Mouse (Mus musculus) liver, embryonic 14.5 days (tissue): ENCODE measurements around the gene Rbm6. TPM values are rescaled to one million over a fixed set of nuclear protein-coding genes. Genes with fewer than 3 reads are reported as not detected.
A peak's percentile ranks its signal among the peaks of the same experiment; 100 is the strongest.

Experiments
- ATAC-seq: fragments of 200-750 bp; cut with Nextera tagmentation; 2 replicates; pipeline ENCODE4 v1.8.0; 2017; ENCODE audit warnings: moderate number of reproducible peaks, mild to moderate bottlenecking, moderate library complexity; ENCODE audit not compliant: insufficient read depth
- DNase-seq, 3 experiments: peaks; one replicate each; pipeline ENCODE4 v3.0.0-alpha.2; 2012 to 2013; ENCODE audit warnings: low read depth in 3 of 3, low spot score in 3 of 3
- H3K27ac ChIP-seq: fragments of 300-500 bp; sonication (generic); 2 replicates; pipeline ENCODE4 v1.5.1; 2014; ENCODE audit warnings: moderate library complexity, mild to moderate bottlenecking, control low read depth, inconsistent platforms
- H3K27me3 ChIP-seq: fragments of 300-500 bp; sonication (generic); 2 replicates; pipeline ENCODE4 v1.6.1; 2014; ENCODE audit warnings: mild to moderate bottlenecking, low read length, moderate library complexity; ENCODE audit not compliant: control insufficient read depth, insufficient read depth
- H3K36me3 ChIP-seq: fragments of 300-500 bp; sonication (generic); replicated peaks from 2 replicates; pipeline ENCODE4 v1.6.1; 2014; ENCODE audit warnings: low read depth; ENCODE audit not compliant: control insufficient read depth, insufficient read depth
- H3K4me1 ChIP-seq, 2 experiments: fragments of 200-500 bp in 1 of 2; fragments of 300-500 bp in 1 of 2; sonication (generic) in 1 of 2; replicated peaks; 2 replicates each; pipeline ENCODE4 v1.6.1; 2012 to 2014; ENCODE audit warnings: antibody characterized with exemption in 1 of 2, inconsistent platforms in 1 of 2, low read length in 1 of 2; ENCODE audit not compliant: control insufficient read depth in 2 of 2, insufficient read depth in 2 of 2
- H3K4me2 ChIP-seq: fragments of 300-500 bp; sonication (generic); 2 replicates; pipeline ENCODE4 v1.6.1; 2014; ENCODE audit warnings: low read depth, mild to moderate bottlenecking, control low read depth, moderate library complexity
- H3K4me3 ChIP-seq, 2 experiments: fragments of 200-500 bp in 1 of 2; fragments of 300-500 bp in 1 of 2; sonication (generic) in 1 of 2; 2 replicates each; pipeline ENCODE4 v1.5.1; 2012 to 2014; ENCODE audit warnings: low read depth in 2 of 2, low read length in 2 of 2, mild to moderate bottlenecking in 2 of 2, control low read depth in 1 of 2, inconsistent platforms in 1 of 2, moderate library complexity in 1 of 2; ENCODE audit not compliant: insufficient read depth in 1 of 2
- H3K9ac ChIP-seq: fragments of 300-500 bp; sonication (generic); replicated peaks from 2 replicates; pipeline ENCODE4 v1.6.1; 2014; ENCODE audit warnings: mild to moderate bottlenecking, control low read depth, moderate library complexity
- H3K9me3 ChIP-seq: fragments of 300-500 bp; sonication (generic); 2 replicates; pipeline ENCODE4 v1.6.1; 2016; ENCODE audit warnings: low read length, mixed read lengths; ENCODE audit not compliant: control insufficient read depth
- CTCF ChIP-seq: IDR thresholded peaks from 2 replicates; pipeline ENCODE4 v1.5.1; 2016; ENCODE audit warnings: antibody characterized with exemption, low read depth, control low read depth
- EP300 ChIP-seq: IDR thresholded peaks from 2 replicates; pipeline ENCODE4 v1.6.1; 2016; ENCODE audit warnings: antibody characterized with exemption, low read depth
- WGBS: fragments of 180-500 bp; shearing (Covaris S2); extraction: QIAGEN DNeasy Blood & Tissue Kit; methylation state at CpG from one replicate; pipeline ENCODE4 v1.1.7; 2014; ENCODE audit not compliant: insufficient replicate concordance; 5-methylcytosine and 5-hydroxymethylcytosine counted together
- polyA plus RNA-seq, 2 experiments: library from polyadenylated mRNA; depleted of rRNA in 1 of 2; stranded (reverse) in 1 of 2; unstranded in 1 of 2; fragments of >200 nt; fragmentation: Nextera tagmentation in 1 of 2; extraction: Ambion mirVana in 1 of 2; gene quantifications; 2 replicates each; pipeline versions ENCODE4 v1.2.1 to v1.2.3; 2012 to 2014

Rbm6 gene
- polyA plus RNA-seq, 2 experiments: 18.9 to 20.9 TPM

DNA sequence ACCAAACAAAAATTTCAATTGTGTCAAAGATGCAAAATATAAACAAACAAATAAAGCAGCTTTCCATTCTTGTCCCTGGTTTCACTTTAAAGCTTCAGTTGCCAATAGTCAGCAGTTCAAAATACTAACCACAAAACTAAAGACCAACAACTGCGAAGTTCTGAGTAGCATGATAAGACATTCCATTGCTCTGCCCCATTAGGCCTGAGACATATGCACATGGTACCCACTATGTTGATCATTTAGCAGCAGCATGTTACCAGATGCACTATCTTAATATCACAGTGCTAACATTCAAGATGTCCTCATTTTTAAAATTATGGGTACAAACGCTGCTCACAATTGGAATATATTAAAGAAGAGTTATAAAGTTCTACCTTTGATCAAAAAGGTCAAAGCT, 62.1 kb downstream of the Rbm6 start:
- no peaks in the 10 kb centered on the region for H3K9me3 ChIP-seq
- no peak overlapping the region for H3K4me2 ChIP-seq
- H3K36me3 ChIP-seq: peaks cover 4% of the 10 kb centered on the region; the same call in 1 of the 2 replicates
- no peaks in the 10 kb centered on the region for H3K4me1 ChIP-seq
- H3K27me3 ChIP-seq: no peaks in the 10 kb centered on the region
- ATAC-seq (peak; percentile 33; the same call in 1 of the 2 replicates), DNase-seq (no peak)
- 44% methylated on average over 2 of the region's 2 CpGs for WGBS
- no peak overlapping the region for H3K9ac ChIP-seq
- no peak overlapping the region for H3K4me3 ChIP-seq
- TF ChIP-seq EP300 (peak; percentile 18; the same call in 1 of the 2 replicates), CTCF (no peak)
- no peak overlapping the region for H3K27ac ChIP-seq

DNA sequence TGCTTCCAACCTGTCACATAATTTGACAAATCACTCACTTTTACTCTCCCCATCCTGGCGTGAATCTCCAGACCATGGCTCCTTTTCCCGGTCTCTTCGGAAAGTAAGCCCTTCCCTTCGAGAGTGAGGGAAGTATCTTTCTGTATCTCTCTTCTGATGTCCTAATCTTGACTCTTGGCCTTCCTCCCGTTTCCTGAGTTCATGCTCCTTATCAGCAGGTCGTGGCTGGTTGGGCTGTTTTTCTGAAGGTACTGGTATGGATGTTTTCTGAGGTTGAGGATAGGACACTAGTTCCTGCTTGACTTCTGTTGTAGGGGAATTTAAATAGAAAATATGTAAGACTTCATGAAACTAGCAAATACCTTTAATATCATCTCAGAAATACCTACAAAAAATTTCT, 81.3 kb downstream of the Rbm6 start:
- Histone ChIP-seq H3K4me2 (no peak overlapping the region), H3K36me3 (peaks cover 45% of the 10 kb centered on the region), H3K27ac (no peak overlapping the region), H3K9me3 (no peaks in the 10 kb centered on the region), H3K27me3 (no peaks in the 10 kb centered on the region), H3K9ac (no peak overlapping the region), H3K4me3 (no peak overlapping the region), H3K4me1 (no peaks in the 10 kb centered on the region)
- ATAC-seq (no peak), DNase-seq (no peak)
- 22% methylated on average over 6 of the region's 6 CpGs for WGBS
- TF ChIP-seq EP300 (no peak), CTCF (no peak)

DNA sequence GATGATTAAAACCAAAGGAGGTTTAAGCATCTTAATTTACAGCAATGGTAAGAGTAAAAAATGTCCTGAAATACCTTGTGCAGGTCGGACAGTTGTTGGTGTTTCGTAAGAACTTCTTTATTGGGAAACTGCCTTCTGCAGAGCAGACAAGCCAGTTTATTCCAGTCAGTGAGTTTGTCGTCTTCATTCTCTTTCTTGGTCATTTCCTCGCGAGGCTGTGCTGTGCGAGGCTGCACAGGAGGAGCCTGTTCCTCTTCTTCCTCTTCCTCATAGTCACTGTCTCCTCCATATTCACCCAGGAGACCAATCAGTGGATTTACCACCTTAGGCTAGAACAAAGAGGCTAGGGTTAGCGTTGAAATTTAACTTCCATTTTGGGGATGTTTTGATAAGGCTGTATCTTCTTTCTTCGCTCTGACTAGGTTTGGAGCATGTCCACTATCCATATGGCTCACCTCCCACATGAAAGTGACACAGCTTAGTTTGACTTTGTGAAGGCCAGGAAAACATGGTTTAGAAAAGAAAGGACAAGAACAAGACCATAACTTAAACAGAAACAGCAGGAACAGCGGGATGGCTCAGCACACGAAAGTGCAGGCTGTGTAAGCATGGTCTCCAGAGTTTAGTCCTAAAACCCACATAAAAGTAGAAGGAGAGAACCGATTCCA, 90.4 kb downstream of the Rbm6 start:
- ATAC-seq (no peak), DNase-seq (no peak)
- Histone ChIP-seq H3K4me3 (no peak overlapping the region), H3K27ac (no peak overlapping the region), H3K9ac (no peak overlapping the region), H3K27me3 (no peaks in the 10 kb centered on the region), H3K4me1 (no peaks in the 10 kb centered on the region), H3K36me3 (peaks cover 60% of the 10 kb centered on the region), H3K4me2 (no peak overlapping the region), H3K9me3 (no peaks in the 10 kb centered on the region)
- TF ChIP-seq EP300: no peak
- no peak for TF ChIP-seq CTCF
- 84% methylated on average over 11 of the region's 11 CpGs for WGBS

DNA sequence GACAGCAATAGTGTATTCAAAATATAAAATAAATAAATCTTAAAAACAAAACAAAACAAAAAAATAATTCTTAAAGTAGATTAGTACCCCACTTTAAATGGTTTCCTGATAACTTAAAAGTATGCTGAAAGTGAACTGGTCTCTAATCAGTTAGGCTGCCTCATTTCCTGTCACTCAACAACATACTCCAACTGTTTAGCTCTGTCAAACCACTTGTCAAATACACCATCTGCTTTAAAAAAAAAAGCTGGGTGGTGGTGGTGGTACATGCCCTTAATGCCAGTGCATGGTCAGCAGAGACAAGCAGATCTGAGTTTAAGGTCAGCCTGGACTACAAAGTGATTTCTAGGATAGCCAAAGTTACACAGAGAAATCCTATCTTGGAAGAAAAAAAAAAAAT, 96.2 kb downstream of the Rbm6 start:
- Histone ChIP-seq H3K4me3 (no peak overlapping the region), H3K27ac (no peak overlapping the region), H3K9ac (no peak overlapping the region), H3K36me3 (peaks cover 52% of the 10 kb centered on the region), H3K27me3 (no peaks in the 10 kb centered on the region), H3K4me2 (no peak overlapping the region), H3K9me3 (no peaks in the 10 kb centered on the region), H3K4me1 (no peaks in the 10 kb centered on the region; a peak in 1 of 4 replicates)
- TF ChIP-seq EP300 (no peak), CTCF (no peak)
- ATAC-seq (no peak), DNase-seq (no peak)

DNA sequence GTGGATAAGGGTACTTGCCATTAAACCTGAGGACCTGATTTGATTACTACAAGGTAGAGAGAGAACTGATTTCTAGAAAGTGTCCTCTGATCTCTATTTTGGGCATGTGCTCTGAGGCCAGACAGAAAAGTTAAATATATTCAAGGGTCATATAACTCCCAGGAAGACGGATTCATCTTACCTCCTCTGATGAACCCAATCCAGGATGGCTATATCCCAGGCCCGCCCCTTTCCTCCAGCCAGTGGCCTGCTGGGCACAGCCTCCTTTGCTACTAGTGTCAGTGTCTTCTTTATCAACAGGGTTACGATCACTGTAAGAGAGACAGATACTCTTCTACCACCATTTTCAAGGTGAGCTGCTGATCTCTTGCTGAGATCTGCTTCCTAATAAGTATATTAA, 98.6 kb downstream of the Rbm6 start:
- no peaks in the 10 kb centered on the region for H3K27me3 ChIP-seq
- H3K4me3 ChIP-seq: no peak overlapping the region
- no peak overlapping the region for H3K9ac ChIP-seq
- ATAC-seq (no peak), DNase-seq (no peak)
- H3K36me3 ChIP-seq: peaks cover 39% of the 10 kb centered on the region
- TF ChIP-seq CTCF (no peak), EP300 (no peak)
- peaks cover 4 to 8% of the 10 kb centered on the region in 2 experiments for H3K4me1 ChIP-seq
- H3K4me2 ChIP-seq: no peak overlapping the region
- no peak overlapping the region for H3K27ac ChIP-seq
- 74% methylated on average over 3 of the region's 3 CpGs for WGBS
- no peaks in the 10 kb centered on the region for H3K9me3 ChIP-seq
